Mouse (Mus musculus): ENCODE data around the gene Bglap.
"Not testable (repeated sequence)": the region's sequence is repeated elsewhere in the genome, so short reads cannot be mapped to it uniquely, and the experiment has no call there.

Gene Bglap

GRCm38 (mm10) chr3:88384364-88384763, at the start of gene Bglap:
Bglap (minus strand) TSS chr3:88384464.
- no peak for DNase-seq

DNA sequence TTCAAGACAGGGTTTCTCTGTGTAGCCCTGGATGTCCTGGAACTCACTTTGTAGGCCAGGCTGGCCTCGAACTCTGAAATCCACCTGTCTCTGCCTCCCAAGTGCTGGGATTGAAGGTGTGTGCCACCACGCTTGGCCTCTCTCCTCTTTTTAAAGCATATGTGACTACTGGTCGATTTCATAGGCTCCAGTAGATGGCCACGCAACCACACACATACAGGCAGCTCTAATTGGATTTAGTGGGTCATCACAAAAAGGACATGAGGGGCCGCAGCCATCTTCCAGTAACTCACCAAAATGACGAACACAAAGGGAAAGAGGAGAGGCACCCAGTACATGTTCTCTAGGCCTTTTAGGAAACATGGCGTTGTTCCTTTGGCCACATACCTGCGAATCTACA, 44.4 kb upstream of the Bglap start:
- DNase-seq: not testable (repeated sequence)

DNA sequence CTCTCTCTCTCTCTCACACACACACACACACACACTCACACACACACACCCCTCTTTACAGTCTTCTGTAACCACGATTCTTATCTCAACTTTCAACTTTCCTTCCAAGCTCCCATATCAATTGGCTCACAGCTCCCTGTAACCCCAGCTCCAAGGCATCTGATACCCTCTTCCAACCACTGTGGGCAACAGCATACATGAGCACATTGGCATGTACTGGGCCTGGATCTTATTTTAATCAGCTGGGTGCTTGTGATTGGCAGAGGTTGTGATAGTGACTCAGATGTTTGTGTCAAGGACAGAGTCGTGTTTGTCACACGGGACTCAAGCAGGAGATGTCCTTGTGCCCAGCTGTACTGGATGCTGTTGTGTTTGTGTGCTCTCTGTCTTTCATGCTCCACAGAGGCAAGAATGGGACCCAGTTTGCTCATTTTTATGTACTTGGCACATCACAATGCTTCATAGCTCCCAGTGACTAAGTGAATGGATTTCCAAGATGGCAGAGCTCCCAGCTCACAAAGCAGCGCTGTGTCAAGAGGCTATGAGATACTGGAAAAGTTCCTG, 43.2 kb upstream of the Bglap start:
- DNase-seq: no peak

DNA sequence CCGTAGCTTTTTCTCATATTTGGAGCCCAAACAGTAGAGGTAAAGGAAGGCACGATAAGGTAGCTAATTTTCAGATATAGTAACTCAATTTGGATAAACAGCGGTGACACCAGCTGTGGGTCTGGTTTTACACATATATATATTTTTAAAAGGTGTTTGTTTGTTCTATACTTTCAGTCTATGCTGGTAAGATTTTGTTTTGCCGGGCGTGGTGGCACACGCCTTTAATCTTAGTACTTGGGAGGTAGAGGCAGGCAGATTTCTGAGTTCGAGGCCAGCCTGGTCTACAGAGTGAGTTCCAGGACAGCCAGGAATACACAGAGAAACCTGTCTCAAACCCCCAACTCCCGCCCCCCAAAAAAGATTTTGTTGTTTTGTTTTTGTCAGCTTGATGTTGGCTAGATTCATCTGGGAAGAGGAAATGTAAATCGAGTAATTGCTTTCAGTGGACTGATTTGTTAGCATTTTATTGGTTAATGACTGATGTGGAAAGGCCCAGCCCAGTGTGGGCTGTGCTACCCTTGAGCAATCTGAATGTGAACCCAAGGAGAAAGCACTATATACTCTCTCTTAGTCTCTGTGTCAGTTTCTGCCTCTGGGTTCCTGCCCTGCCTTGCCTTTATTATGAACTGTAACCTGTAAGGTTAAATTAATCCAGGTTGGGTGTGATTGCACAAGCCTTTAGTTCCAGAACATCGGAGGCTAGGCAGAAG, 41.6 kb upstream of the Bglap start:
- DNase-seq: no peak

DNA sequence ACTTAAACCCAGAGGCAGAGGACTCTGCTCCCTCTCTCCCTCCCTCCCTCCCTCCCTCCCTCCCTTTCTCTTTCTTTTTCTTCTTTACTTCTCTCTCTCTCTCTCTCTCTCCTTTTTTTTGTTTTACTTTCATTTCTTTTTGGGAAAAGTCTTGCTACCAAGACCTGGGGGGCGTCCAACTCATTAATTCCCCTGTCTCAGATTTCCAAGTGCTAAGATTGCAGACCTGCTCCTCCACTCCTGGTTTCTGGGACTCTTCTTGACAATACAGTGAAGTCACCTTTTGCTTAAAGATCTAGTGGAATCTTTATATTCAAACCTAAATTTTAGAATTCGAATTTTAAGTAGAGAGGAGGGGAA, 41.0 kb upstream of the Bglap start:
- DNase-seq: no peak

GRCm38 (mm10) chr3:88424605-88425329, 40.5 kb upstream of the Bglap start, which contains the start of gene Slc25a44:
Slc25a44 (minus strand) TSS chr3:88425139.
- peak; percentile 81 for DNase-seq

GRCm38 (mm10) chr3:88422020-88422720, 37.9 kb upstream of the Bglap start:
- DNase-seq: no peak

GRCm38 (mm10) chr3:88420771-88421170, 36.5 kb upstream of the Bglap start:
- no peak for DNase-seq

GRCm38 (mm10) chr3:88418016-88418415, 33.8 kb upstream of the Bglap start:
- no peak for DNase-seq

GRCm38 (mm10) chr3:88415668-88416067, 31.4 kb upstream of the Bglap start:
- no peak for DNase-seq

DNA sequence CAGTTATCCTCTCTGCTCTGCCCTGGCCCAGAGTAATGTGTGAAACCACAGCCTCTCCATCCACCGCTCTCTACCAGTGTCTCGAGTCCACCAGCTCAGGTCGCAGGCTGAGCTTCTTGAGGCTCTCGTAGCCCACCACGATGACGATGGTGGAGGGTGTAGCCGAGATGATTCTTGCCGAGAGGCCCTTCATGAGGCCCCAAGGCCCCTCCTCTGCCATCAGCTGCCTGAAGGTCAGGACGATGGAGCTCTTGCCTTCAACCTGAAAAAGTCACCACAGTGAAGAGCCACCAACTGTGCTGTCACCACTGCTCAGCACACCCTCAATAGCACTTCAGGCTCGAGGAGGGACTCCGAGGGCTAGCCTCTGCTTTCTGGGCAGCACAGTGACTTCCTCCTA, 28.4 kb upstream of the Bglap start:
- no peak for DNase-seq

DNA sequence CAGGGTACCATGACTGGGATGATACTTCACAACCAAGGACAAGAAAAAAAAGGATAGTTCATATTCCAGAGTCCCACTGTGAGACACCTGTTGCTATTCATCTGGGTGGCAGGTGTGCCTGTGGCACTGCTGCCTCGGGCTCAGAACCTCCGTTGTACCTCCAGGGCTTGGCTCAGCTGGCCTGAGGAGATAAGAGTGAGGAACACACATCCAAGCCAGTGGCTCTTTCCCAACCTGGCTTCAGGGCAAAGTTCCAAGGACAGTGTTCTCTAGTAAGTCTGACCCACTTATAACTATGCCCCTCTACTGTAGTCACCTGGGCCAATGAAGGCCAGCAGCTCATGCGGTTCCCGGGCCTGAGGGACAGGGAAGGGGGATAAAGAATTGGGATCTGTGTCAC, 27.4 kb upstream of the Bglap start:
- DNase-seq: no peak

DNA sequence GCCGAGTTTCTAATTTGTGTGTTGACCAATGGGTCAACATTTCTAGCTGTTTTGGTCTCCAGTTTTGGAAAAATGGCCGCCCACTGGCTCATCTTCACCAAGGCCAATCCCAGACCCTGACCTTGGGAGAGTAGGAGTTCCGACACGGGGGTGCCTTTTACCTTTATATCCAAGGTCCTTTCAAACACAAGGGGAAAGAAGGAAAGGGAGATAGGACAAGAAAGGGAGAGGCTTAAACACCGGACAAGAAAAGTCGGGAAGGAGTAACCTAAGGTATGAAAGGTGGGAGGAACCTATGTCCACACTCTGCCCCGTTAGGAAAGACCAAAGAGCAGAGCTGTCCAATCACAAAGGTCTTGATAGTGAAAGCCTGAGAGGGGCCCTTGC, 26.4 kb upstream of the Bglap start:
- DNase-seq: no peak

DNA sequence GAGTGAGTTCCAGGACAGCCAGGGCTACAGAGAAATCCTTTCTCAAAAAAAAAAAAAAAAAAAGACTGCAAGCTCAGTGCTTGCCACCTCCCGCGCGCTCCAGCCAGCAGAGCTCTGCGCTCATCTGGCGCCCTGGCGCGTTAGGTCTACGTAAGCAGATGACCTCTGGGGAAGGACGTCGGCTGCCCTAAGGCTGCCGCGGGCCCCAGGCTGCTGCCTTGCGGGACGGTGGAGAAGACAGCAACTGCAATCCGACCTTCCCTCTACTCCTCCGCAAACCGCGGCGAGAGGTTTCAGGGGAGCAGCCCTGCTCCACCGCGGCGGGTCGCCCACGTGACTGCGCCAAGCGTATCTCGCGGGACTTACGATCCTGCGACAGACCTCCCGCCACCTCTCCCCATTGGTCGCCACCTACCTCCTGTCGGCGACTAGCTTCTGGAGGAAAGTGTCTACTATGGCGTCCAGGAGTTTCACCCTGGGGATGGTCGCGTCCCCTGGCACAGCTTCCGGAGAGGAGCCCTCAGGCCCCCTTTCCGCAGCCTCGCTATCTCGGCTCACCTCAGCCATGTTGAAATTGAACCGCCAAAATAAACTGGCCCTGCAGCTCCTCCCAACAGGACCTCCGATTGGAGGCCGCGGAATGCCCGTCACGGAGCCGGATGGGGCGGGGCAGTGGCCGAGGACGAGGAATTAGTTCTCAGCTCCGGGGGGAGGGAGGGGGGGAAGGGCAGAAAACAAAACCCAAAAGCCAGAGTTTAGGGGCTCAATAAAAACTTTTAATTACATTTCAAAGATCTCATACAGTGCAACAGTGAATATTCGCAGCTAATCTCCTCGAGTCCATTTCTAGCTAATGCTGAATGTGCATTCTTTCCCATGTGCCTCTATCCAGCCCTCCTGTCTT, 25.7 kb upstream of the Bglap start, which contains the start of gene Pmf1:
TSS of gene Pmf1 (minus strand) at position 591 of the 904 bp plus-strand sequence.
- DNase-seq: peak; percentile 88

- DNase-seq: no peak
Observed at GRCm38 (mm10) chr3:88408953-88409352, 24.7 kb upstream of the Bglap start.

- no peak for DNase-seq
Observed at GRCm38 (mm10) chr3:88407529-88407928, 23.3 kb upstream of the Bglap start.

GRCm38 (mm10) chr3:88407090-88407489, 22.8 kb upstream of the Bglap start:
- peak; percentile 48 for DNase-seq

DNA sequence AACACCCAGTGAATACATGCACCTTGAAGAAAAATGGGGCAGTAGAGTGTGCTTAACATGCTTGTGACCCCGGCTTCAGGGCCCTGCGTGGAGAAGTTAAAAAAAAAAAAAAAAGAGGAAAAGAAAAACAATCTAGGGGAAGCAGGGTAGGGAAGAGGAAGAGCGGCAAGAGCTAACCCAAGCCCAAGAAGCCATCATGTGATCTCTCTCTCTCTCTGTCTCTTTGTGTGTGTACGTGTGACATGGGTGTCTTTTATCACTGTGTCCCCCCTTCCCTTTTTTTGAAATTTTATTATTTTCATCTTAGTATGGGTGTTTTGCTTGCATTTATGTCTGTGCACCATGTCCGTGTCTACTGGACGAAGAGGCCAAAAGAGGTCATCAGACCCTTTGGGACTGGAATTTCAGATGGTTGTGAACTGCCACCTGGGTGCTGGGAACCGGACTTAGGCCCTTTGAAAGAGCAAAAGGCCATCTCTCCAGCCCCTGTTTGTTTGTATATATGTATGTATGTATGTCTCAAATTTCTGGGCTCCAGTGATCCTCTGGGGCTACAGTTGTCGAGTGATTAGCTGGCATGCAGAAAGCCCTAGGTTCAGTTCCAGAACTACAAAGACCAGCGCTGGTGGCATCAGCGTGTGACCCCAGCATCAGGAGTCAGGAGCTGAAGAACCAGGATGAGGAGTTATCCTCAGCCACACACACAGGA, 19.4 kb upstream of the Bglap start:
- no peak for DNase-seq

DNA sequence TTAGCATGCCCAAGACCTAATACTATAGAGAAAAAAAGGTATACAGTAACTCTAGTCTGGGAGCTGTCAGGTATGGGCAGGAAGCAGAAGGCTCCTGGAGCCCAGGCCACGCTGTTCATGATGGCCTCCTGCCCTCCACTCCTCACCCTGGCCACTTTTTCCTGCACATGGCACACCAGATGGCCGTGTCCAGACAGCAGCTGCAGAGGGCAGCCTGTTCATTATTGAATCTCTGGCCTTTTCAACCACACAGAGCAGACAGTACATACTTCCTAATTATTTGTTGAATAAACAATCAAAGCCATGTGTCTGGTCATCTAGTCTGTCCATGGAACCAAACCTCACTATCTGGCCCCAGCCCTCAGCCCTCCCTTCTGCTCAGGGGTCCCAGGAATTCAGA, 14.4 kb upstream of the Bglap start:
- DNase-seq: no peak

DNA sequence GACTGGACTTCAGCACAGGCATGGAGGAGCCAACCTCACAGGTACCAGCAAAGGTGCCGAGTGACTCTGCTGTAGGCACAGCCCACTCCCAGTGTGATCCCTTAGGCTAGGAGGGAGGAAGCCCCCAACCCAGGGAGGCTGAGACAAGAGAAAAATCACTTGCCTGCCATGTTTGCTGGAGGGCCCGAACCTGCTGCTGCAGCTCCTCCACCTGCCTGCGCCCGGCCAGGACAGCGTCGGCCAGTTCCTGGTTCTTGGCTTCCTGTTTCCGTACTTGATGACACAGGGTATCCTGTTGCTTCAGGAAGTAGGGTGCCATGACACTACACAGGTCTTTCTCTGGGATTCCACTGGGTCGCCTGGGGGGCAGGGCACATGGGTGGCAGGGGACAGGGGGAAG, 11.5 kb upstream of the Bglap start:
- no peak for DNase-seq

- DNase-seq: no peak
Observed at GRCm38 (mm10) chr3:88395288-88395687, 11.0 kb upstream of the Bglap start.
